Mouse (Mus musculus): ENCODE data around the gene Gramd4.

DNA sequence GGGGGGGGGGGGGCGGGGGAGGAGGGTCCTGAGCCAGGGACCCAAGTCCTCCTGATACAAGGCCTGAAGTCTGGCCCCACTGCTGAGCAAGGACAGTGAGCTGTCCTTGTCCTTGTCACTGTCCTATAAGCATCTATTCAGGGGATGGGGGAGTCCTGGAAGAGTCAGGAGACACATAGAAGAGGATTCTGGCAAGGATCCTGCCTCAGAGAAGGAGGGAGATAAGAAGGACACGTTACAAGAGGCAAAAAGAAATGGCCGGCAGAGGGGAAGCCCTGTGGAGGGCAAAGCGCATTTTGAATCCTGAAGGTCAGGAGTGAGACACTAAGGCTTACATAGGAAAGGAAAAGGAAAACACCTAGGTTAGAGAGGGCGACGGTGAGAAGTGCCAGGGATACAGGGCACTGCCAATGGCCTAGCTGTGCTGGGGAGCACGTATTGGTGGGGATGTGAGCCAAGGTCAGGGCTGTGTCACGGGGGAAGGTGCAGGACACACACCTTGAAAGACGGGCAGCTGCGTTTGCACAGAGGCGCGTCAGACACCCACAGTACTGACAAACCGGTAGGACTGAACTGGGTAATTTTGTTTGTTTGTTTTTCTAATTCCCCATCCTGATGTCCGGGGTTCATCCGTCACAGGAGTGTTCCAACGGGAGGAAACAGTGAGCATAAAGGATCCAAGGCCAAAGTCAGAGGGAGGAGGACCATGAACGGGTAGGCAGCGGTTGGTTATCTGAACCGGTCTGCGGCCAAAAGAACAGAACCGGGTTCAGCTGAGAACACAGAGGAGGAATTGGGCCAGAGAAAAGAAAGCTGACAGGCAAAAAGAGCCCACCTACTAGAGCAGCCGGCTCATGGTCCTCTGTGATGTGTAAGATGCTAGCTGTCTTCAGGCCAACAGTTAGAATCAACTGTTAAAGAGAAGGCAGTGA is 119.5 kb downstream of the Gramd4 start:
- TF ChIP-seq POLR2A (IDR thresholded peaks at IDR 0.05; ENCODE audit: insufficient read depth, low read depth, low read length) (no peak), CTCF (IDR thresholded peaks at IDR 0.05) (no peak), EP300 (IDR thresholded peaks at IDR 0.05; ENCODE audit: insufficient read depth, low read depth, low read length) (no peak)
